Comparison of ENCODE assay signal across 7 mouse cellular contexts in genomic region chr11:65160991-65161880, GRCm38 (mm10). TPM values are rescaled to one million over a fixed set of nuclear protein-coding genes. Genes with fewer than 3 reads are reported as not detected.
DNase-seq lines count a peak whose midpoint lies in the region; ATAC-seq and TF ChIP-seq lines count a peak whose summit lies in the region.

No protein-coding gene starts in this region.

- peak overlapping the region; percentile 92 for H3K4me2 ChIP-seq in forebrain, embryonic 16.5 days (ENCODE audit: low read length)

- no peaks in the 10 kb centered on the region for H3K9me3 ChIP-seq in forebrain, embryonic 16.5 days (ENCODE audit: control insufficient read depth, low read length)

- no peaks in the 10 kb centered on the region for H3K36me3 ChIP-seq in forebrain, embryonic 16.5 days (ENCODE audit: control insufficient read depth, insufficient read depth)

- H3K27me3 ChIP-seq in forebrain, embryonic 16.5 days (replicated peaks; ENCODE audit: control insufficient read depth, insufficient read depth, low read length) = 0 out of 2 replicates have a peak, but pooled peaks cover 3% of the 10 kb centered on the region

- peaks cover 9% of the 10 kb centered on the region for H3K4me1 ChIP-seq in forebrain, embryonic 16.5 days (replicated peaks; ENCODE audit: control insufficient read depth, insufficient read depth, low read length)

- no peak for DNase-seq in left cerebral cortex, adult 2 months (ENCODE audit: extremely low spot score in 1 of 2, low spot score in 2 of 2)
- DNase-seq in left cerebral cortex, adult 18-20 months (ENCODE audit: low spot score in 2 of 2) = no peak
- peak; percentile 77 to 82 for DNase-seq in lung, adult 18-20 months
- DNase-seq in right cerebral cortex, postnatal 4 days = peak; percentile 13
- DNase-seq in retina, postnatal 1 day = no peak
- DNase-seq in testis, postnatal 10 days (ENCODE audit: low spot score) = no peak

- no peak for TF ChIP-seq CTCF in left cerebral cortex, adult 2 months (IDR thresholded peaks at IDR 0.05)

- intact Hi-C loops in left cerebral cortex, adult 2 months (cut with DNase I) = loop anchor here (1.0 to 2.0 kb wide), 3 partner anchors 26 to 102 kb away; no protein-coding TSS in a partner anchor

- peak overlapping the region; percentile 95 for H3K4me3 ChIP-seq in left cerebral cortex, adult 2 months
- H3K4me3 ChIP-seq in forebrain, embryonic 16.5 days (replicated peaks; ENCODE audit: low read length) = peak overlapping the region; percentile 82

- no peak overlapping the region for H3K9ac ChIP-seq in forebrain, embryonic 16.5 days (replicated peaks; ENCODE audit: low read depth, low read length)

- H3K27ac ChIP-seq in left cerebral cortex, adult 2 months = peak overlapping the region; percentile 91; the same call in 1 of the 2 replicates
- H3K27ac ChIP-seq in forebrain, embryonic 16.5 days (ENCODE audit: low read length) = no peak overlapping the region

- no peak for ATAC-seq in forebrain, embryonic 16.5 days

- 53% methylated on average over 7 of the region's 7 CpGs for WGBS in forebrain, embryonic 16.5 days

RNA-seq across cellular contexts. Expression of gene Arhgap44, which starts 1.5 kb away (rescaled TPM):
- total RNA-seq in left cerebral cortex, adult 2 months (2021) = 100 to 1,000 TPM; 137 to 142 TPM
- total RNA-seq in left cerebral cortex, adult 18-20 months (2021) = 100 to 1,000 TPM; 139 to 154 TPM
- polyA plus RNA-seq in forebrain, embryonic 16.5 days (2015; fragmentation: Nextera tagmentation; extraction: Ambion mirVana) = 11.1 and 12.4 TPM in 2 replicates

RNA-seq across cellular contexts. Expression of gene 1700086D15Rik, which starts 1.5 kb away (rescaled TPM):
- total RNA-seq in left cerebral cortex, adult 2 months (2021) = 1 to 10 TPM; 3.5 to 4.0 TPM
- 1 to 10 TPM; 2.5 TPM for total RNA-seq in left cerebral cortex, adult 18-20 months (2021)
- polyA plus RNA-seq in forebrain, embryonic 16.5 days (2015; fragmentation: Nextera tagmentation; extraction: Ambion mirVana) = not detected in 2 replicates

Comparison
In these comparisons a context has a peak if more than half of its experiments do, and no peak if none do; other contexts are left out.
1. DNase-seq: peak in lung, adult 18-20 months (2 of 2) and right cerebral cortex, postnatal 4 days (single experiment); none in left cerebral cortex, adult 2 months (0 of 2), left cerebral cortex, adult 18-20 months (0 of 2), retina, postnatal 1 day (single experiment) and testis, postnatal 10 days (single experiment).